ENCODE assay signal across 17 mouse cellular contexts in genomic region chr13:76150483-76150882, GRCm38 (mm10). TPM values are rescaled to one million over a fixed set of nuclear protein-coding genes. Genes with fewer than 3 reads are reported as not detected.
DNase-seq lines count a peak whose midpoint lies in the region; ATAC-seq lines count a peak whose summit lies in the region.
"Had no signal": no experiment of that assay in that cellular context is flagged by ENCODE, and none has a peak within 500 bp of the region (broad histone marks: within the 10 kb centered on the region; RNA-seq: fewer than 3 reads in every experiment).

No protein-coding gene starts in this region.

- H3K9ac ChIP-seq in hindbrain, embryonic 15.5 days = no peak overlapping the region
- no peak overlapping the region for H3K9ac ChIP-seq in hindbrain, embryonic 11.5 days (ENCODE audit: low read depth, low read length)
- no peak overlapping the region for H3K9ac ChIP-seq in midbrain, embryonic 14.5 days (replicated peaks; ENCODE audit: low read length)
- no peak overlapping the region for H3K9ac ChIP-seq in midbrain, embryonic 11.5 days (ENCODE audit: low read length)
- H3K9ac ChIP-seq in neural tube, embryonic 15.5 days (replicated peaks) = no peak overlapping the region
- H3K9ac ChIP-seq: limb, embryonic 12.5 days; liver, embryonic 14.5 days had no signal

- H3K27me3 ChIP-seq in hindbrain, embryonic 15.5 days = no peaks in the 10 kb centered on the region
- no peaks in the 10 kb centered on the region for H3K27me3 ChIP-seq in hindbrain, embryonic 11.5 days (ENCODE audit: control insufficient read depth, insufficient read depth, low read length)
- H3K27me3 ChIP-seq in midbrain, embryonic 14.5 days (ENCODE audit: control insufficient read depth, insufficient read depth, low read length) = no peaks in the 10 kb centered on the region
- H3K27me3 ChIP-seq in midbrain, embryonic 11.5 days (ENCODE audit: control insufficient read depth, insufficient read depth, low read length) = no peaks in the 10 kb centered on the region
- H3K27me3 ChIP-seq in neural tube, embryonic 15.5 days (replicated peaks) = no peaks in the 10 kb centered on the region
- H3K27me3 ChIP-seq: limb, embryonic 12.5 days had no signal

- 78% methylated on average over 5 of the region's 5 CpGs for WGBS in hindbrain, embryonic 15.5 days
- 89% methylated on average over 5 of the region's 5 CpGs for WGBS in hindbrain, embryonic 11.5 days
- 87% methylated on average over 5 of the region's 5 CpGs for WGBS in midbrain, embryonic 14.5 days
- 90% methylated on average over 5 of the region's 5 CpGs for WGBS in midbrain, embryonic 11.5 days
- WGBS in neural tube, embryonic 15.5 days = 74% methylated on average over 5 of the region's 5 CpGs

- peaks cover 34% of the 10 kb centered on the region for H3K36me3 ChIP-seq in hindbrain, embryonic 15.5 days
- H3K36me3 ChIP-seq in hindbrain, embryonic 11.5 days (ENCODE audit: control insufficient read depth, insufficient read depth, low read length) = no peaks in the 10 kb centered on the region
- H3K36me3 ChIP-seq in midbrain, embryonic 14.5 days (ENCODE audit: control insufficient read depth, insufficient read depth, low read length) = peaks cover 48% of the 10 kb centered on the region
- peaks cover 2% of the 10 kb centered on the region; the same call in 1 of the 2 replicates for H3K36me3 ChIP-seq in midbrain, embryonic 11.5 days (ENCODE audit: control insufficient read depth, insufficient read depth, low read length)
- H3K36me3 ChIP-seq in neural tube, embryonic 15.5 days = peaks cover 29% of the 10 kb centered on the region

- no peak overlapping the region for H3K27ac ChIP-seq in hindbrain, embryonic 15.5 days (replicated peaks)
- no peak overlapping the region for H3K27ac ChIP-seq in hindbrain, embryonic 11.5 days (ENCODE audit: low read depth, low read length)
- H3K27ac ChIP-seq in midbrain, embryonic 14.5 days (replicated peaks; ENCODE audit: low read depth, low read length) = no peak overlapping the region
- no peak overlapping the region for H3K27ac ChIP-seq in midbrain, embryonic 11.5 days (ENCODE audit: low read depth, low read length)
- no peak overlapping the region for H3K27ac ChIP-seq in neural tube, embryonic 15.5 days (replicated peaks)
- H3K27ac ChIP-seq: heart, embryonic 10.5 days; limb, embryonic 12.5 days; liver, embryonic 14.5 days had no signal

- H3K4me1 ChIP-seq in hindbrain, embryonic 15.5 days (replicated peaks) = no peaks in the 10 kb centered on the region
- H3K4me1 ChIP-seq in hindbrain, embryonic 11.5 days (replicated peaks; ENCODE audit: control insufficient read depth, insufficient read depth, low read length) = no peaks in the 10 kb centered on the region
- H3K4me1 ChIP-seq in midbrain, embryonic 14.5 days (ENCODE audit: control insufficient read depth, insufficient read depth, low read length) = no peaks in the 10 kb centered on the region
- H3K4me1 ChIP-seq in midbrain, embryonic 11.5 days (ENCODE audit: control insufficient read depth, insufficient read depth, low read length) = no peaks in the 10 kb centered on the region
- no peaks in the 10 kb centered on the region for H3K4me1 ChIP-seq in neural tube, embryonic 15.5 days
- H3K4me1 ChIP-seq: heart, embryonic 10.5 days; limb, embryonic 12.5 days had no signal

- intact Hi-C loops in heart, postnatal 14 days (cut with DNase I) = no loop called here

- no peak overlapping the region for H3K4me3 ChIP-seq in hindbrain, embryonic 15.5 days
- H3K4me3 ChIP-seq in hindbrain, embryonic 11.5 days (ENCODE audit: low read depth, low read length) = no peak overlapping the region
- H3K4me3 ChIP-seq in midbrain, embryonic 14.5 days (replicated peaks; ENCODE audit: low read depth, low read length) = no peak overlapping the region
- no peak overlapping the region for H3K4me3 ChIP-seq in midbrain, embryonic 11.5 days (ENCODE audit: low read depth, low read length)
- H3K4me3 ChIP-seq in neural tube, embryonic 15.5 days (replicated peaks) = no peak overlapping the region
- H3K4me3 ChIP-seq: heart, embryonic 10.5 days; limb, embryonic 12.5 days had no signal

- no peaks in the 10 kb centered on the region for H3K9me3 ChIP-seq in hindbrain, embryonic 15.5 days
- no peaks in the 10 kb centered on the region for H3K9me3 ChIP-seq in hindbrain, embryonic 11.5 days (ENCODE audit: control insufficient read depth, low read length)
- no peaks in the 10 kb centered on the region for H3K9me3 ChIP-seq in midbrain, embryonic 14.5 days (ENCODE audit: control insufficient read depth, low read length)
- no peaks in the 10 kb centered on the region for H3K9me3 ChIP-seq in midbrain, embryonic 11.5 days (ENCODE audit: control insufficient read depth, low read length)
- no peaks in the 10 kb centered on the region for H3K9me3 ChIP-seq in neural tube, embryonic 15.5 days (replicated peaks)
- H3K9me3 ChIP-seq: G1E; heart, embryonic 10.5 days; limb, embryonic 12.5 days had no signal

- H3K4me2 ChIP-seq in hindbrain, embryonic 15.5 days = no peak overlapping the region
- no peak overlapping the region for H3K4me2 ChIP-seq in hindbrain, embryonic 11.5 days (replicated peaks; ENCODE audit: low read depth, low read length)
- H3K4me2 ChIP-seq in midbrain, embryonic 14.5 days (ENCODE audit: low read length) = no peak overlapping the region
- H3K4me2 ChIP-seq in midbrain, embryonic 11.5 days = no peak overlapping the region
- no peak overlapping the region for H3K4me2 ChIP-seq in neural tube, embryonic 15.5 days
- H3K4me2 ChIP-seq: limb, embryonic 12.5 days had no signal

- DNase-seq in hindbrain, embryonic 11.5 days (ENCODE audit: low spot score) = no peak
- DNase-seq in midbrain, embryonic 14.5 days = peak; percentile 47
- no peak for DNase-seq in midbrain, embryonic 11.5 days (ENCODE audit: low spot score, missing footprints)
- peak; percentile 15 for DNase-seq in cerebellum, adult 8-10 months
- no peak for DNase-seq in adrenal gland, adult 2 months
- no peak for DNase-seq in heart, postnatal 14 days
- DNase-seq: adrenal gland, adult 8-10 months; gastrocnemius, postnatal 25 days; heart, postnatal 36 days; kidney, adult 18-20 months; lung, postnatal 10 days had no signal

- peak; percentile 61; the same call in 1 of the 2 replicates for ATAC-seq in hindbrain, embryonic 15.5 days (ENCODE audit: low FRiP score, low read depth)
- ATAC-seq in hindbrain, embryonic 11.5 days (ENCODE audit: low FRiP score) = no peak
- ATAC-seq in midbrain, embryonic 14.5 days (ENCODE audit: low FRiP score, low TSS enrichment) = no peak
- ATAC-seq in midbrain, embryonic 11.5 days (ENCODE audit: low FRiP score) = no peak
- ATAC-seq in neural tube, embryonic 15.5 days (ENCODE audit: low FRiP score) = peak; percentile 66; the same call in 1 of the 2 replicates

RNA-seq across cellular contexts. Expression of gene Ttc37, which starts 51.9 kb away (rescaled TPM):
- polyA plus RNA-seq in hindbrain, embryonic 15.5 days (2015; fragmentation: Nextera tagmentation; extraction: Ambion mirVana) = 8.9 and 9.1 TPM in 2 replicates
- polyA plus RNA-seq in hindbrain, embryonic 11.5 days (2014; fragmentation: Nextera tagmentation; extraction: Ambion mirVana) = 17.4 and 20.1 TPM in 2 replicates
- polyA plus RNA-seq in midbrain, embryonic 14.5 days (2014; fragmentation: Nextera tagmentation; extraction: Ambion mirVana) = 12.3 and 16.1 TPM in 2 replicates
- polyA plus RNA-seq in midbrain, embryonic 11.5 days (2014; fragmentation: Nextera tagmentation; extraction: Ambion mirVana) = 14.1 and 17.1 TPM in 2 replicates
- 9.0 and 9.1 TPM in 2 replicates for polyA plus RNA-seq in neural tube, embryonic 15.5 days (2015; fragmentation: Nextera tagmentation; extraction: Ambion mirVana)
- 10 to 100 TPM; 27.9 to 29.8 TPM for total RNA-seq in adrenal gland, adult 2 months (2021)
- polyA plus RNA-seq in adrenal gland, adult 2 months (2012; rRNA removed) = 6.8 and 8.1 TPM in 2 replicates
- total RNA-seq in heart, postnatal 14 days (2021) = 10 to 100 TPM; 12.7 to 15.4 TPM

RNA-seq across cellular contexts. Expression of gene Arsk, which starts 52.0 kb away (rescaled TPM):
- polyA plus RNA-seq in hindbrain, embryonic 15.5 days (2015; fragmentation: Nextera tagmentation; extraction: Ambion mirVana) = 3.4 and 4.6 TPM in 2 replicates
- 5.0 and 5.5 TPM in 2 replicates for polyA plus RNA-seq in hindbrain, embryonic 11.5 days (2014; fragmentation: Nextera tagmentation; extraction: Ambion mirVana)
- 4.6 and 4.8 TPM in 2 replicates for polyA plus RNA-seq in midbrain, embryonic 14.5 days (2014; fragmentation: Nextera tagmentation; extraction: Ambion mirVana)
- polyA plus RNA-seq in midbrain, embryonic 11.5 days (2014; fragmentation: Nextera tagmentation; extraction: Ambion mirVana) = 5.3 and 7.6 TPM in 2 replicates
- polyA plus RNA-seq in neural tube, embryonic 15.5 days (2015; fragmentation: Nextera tagmentation; extraction: Ambion mirVana) = 4.2 and 5.0 TPM in 2 replicates
- total RNA-seq in adrenal gland, adult 2 months (2021) = 10 to 100 TPM; 12.1 to 12.3 TPM
- 2.9 and 3.4 TPM in 2 replicates for polyA plus RNA-seq in adrenal gland, adult 2 months (2012; rRNA removed)
- 1 to 10 TPM; 4.4 to 5.2 TPM for total RNA-seq in heart, postnatal 14 days (2021)

Comparison
In these comparisons a context has a peak if more than half of its experiments do, and no peak if none do; other contexts are left out.
1. ATAC-seq: peak in hindbrain, embryonic 15.5 days (single experiment) and neural tube, embryonic 15.5 days (single experiment); none in hindbrain, embryonic 11.5 days (single experiment), midbrain, embryonic 14.5 days (single experiment) and midbrain, embryonic 11.5 days (single experiment).
2. DNase-seq: peak in midbrain, embryonic 14.5 days (single experiment) and cerebellum, adult 8-10 months (single experiment); none in hindbrain, embryonic 11.5 days (single experiment), midbrain, embryonic 11.5 days (single experiment), adrenal gland, adult 2 months (single experiment) and heart, postnatal 14 days (0 of 2).